Mouse (Mus musculus): ENCODE results near the gene Malsu1.

The Malsu1 gene

GRCm38 (mm10) chr6:49074117-49074490, 509 bp downstream of the Malsu1 start:
- DNase-seq (ENCODE audit: low spot score): peak; percentile 26

GRCm38 (mm10) chr6:49077894-49078293, 4.3 kb downstream of the Malsu1 start:
- no peak for DNase-seq (ENCODE audit: low spot score)

GRCm38 (mm10) chr6:49079313-49079712, 5.7 kb downstream of the Malsu1 start:
- DNase-seq (ENCODE audit: low spot score): no peak

- DNase-seq (ENCODE audit: low spot score): no peak
Observed at GRCm38 (mm10) chr6:49083008-49083407, 9.4 kb downstream of the Malsu1 start.

- DNase-seq (ENCODE audit: low spot score): no peak
Observed at GRCm38 (mm10) chr6:49094968-49095367, 21.4 kb downstream of the Malsu1 start.

GRCm38 (mm10) chr6:49096421-49096820, 22.8 kb downstream of the Malsu1 start:
- DNase-seq (ENCODE audit: low spot score): no peak

GRCm38 (mm10) chr6:49096933-49097461, 23.4 kb downstream of the Malsu1 start:
- no peak for DNase-seq (ENCODE audit: low spot score)

GRCm38 (mm10) chr6:49097596-49098110, 24.1 kb downstream of the Malsu1 start:
- DNase-seq (ENCODE audit: low spot score): no peak

- no peak for DNase-seq (ENCODE audit: low spot score)
Observed at GRCm38 (mm10) chr6:49099086-49099485, 25.5 kb downstream of the Malsu1 start.

- DNase-seq (ENCODE audit: low spot score): no peak
Observed at GRCm38 (mm10) chr6:49106746-49107500, 33.3 kb downstream of the Malsu1 start.

GRCm38 (mm10) chr6:49109196-49109595, 35.6 kb downstream of the Malsu1 start:
- no peak for DNase-seq (ENCODE audit: low spot score)

GRCm38 (mm10) chr6:49113895-49114294, 40.3 kb downstream of the Malsu1 start:
- DNase-seq (ENCODE audit: low spot score): no peak

GRCm38 (mm10) chr6:49114457-49114856, 40.9 kb downstream of the Malsu1 start:
- no peak for DNase-seq (ENCODE audit: low spot score)

- no peak for DNase-seq (ENCODE audit: low spot score)
Observed at GRCm38 (mm10) chr6:49115550-49115949, 42.0 kb downstream of the Malsu1 start.

- DNase-seq (ENCODE audit: low spot score): no peak
Observed at GRCm38 (mm10) chr6:49116241-49116640, 42.6 kb downstream of the Malsu1 start.

- DNase-seq (ENCODE audit: low spot score): no peak
Observed at GRCm38 (mm10) chr6:49118446-49118845, 44.9 kb downstream of the Malsu1 start.

GRCm38 (mm10) chr6:49119462-49120135, 46.0 kb downstream of the Malsu1 start:
- no peak for DNase-seq (ENCODE audit: low spot score)

GRCm38 (mm10) chr6:49120370-49120769, 46.8 kb downstream of the Malsu1 start:
- DNase-seq (ENCODE audit: low spot score): no peak

- DNase-seq (ENCODE audit: low spot score): no peak
Observed at GRCm38 (mm10) chr6:49130328-49130727, 56.7 kb downstream of the Malsu1 start.

- no peak for DNase-seq (ENCODE audit: low spot score)
Observed at GRCm38 (mm10) chr6:49131855-49132254, 58.3 kb downstream of the Malsu1 start.

- DNase-seq (ENCODE audit: low spot score): no peak
Observed at GRCm38 (mm10) chr6:49132352-49133090, 58.9 kb downstream of the Malsu1 start.

All from c-Kit-positive CD71-positive TER-119-positive erythroid progenitor cells, embryonic 14.5 days (primary cell).